Mouse (Mus musculus): Measurements from ENCODE around the gene Mbd4.

Gene Mbd4

DNA sequence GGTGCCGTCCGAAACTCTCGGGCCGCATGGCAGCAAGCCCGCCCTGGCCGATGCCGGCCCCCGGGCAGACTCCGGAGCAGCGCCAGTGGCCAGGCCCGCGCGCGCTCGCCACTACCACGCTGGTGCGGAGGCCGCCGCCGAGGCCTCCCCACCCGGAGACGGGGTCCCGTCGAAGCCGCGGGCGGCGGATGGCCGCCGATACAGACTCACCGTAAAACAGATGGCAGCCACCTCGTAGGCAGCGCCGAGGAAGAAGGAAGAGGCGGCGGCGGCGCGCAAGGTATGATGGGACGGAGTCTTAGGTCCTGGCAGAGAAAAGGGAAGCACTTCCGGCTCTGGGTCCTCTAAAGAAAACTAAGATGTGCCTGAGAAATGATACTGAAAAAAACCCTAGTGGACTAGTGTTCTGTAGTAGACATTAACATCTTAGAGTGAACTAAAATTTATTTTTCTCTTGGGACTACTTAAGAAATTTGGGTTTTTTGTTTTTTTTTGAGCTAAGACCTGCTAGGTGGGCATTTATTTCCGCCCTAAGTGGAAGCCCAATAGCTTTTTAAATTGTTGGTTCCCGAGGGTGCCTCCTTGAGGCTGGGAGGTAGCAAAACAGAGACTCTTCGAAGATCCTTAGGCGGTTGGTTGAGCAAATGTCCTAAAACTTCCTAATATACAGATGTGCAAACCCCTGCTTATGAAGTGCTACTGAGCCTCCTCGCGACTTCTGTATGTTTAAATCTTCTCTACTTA is 44.5 kb downstream of the Mbd4 start, which contains the start of gene Rpl32:
TSS of gene Rpl32 (minus strand) at position 260 of the 744 bp plus-strand sequence.
- DNase-seq (ENCODE audit: low spot score in 2 of 2) = peak; percentile 74 to 82

DNA sequence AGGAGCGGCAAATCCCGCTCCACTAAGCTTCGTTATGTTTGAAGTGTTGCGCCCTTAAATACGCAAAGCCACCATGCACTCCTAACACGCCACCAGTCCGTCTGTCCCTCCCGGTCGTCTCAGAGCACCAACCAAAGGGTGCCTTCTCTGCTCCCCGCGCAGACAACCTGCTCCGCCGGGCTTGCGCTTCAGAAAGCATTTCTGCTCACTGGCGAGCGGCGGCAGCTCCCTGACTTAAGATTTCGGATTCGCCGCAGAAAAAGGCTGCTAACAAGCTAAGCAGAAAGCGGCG is 45.0 kb downstream of the Mbd4 start:
- no peak for DNase-seq (ENCODE audit: low spot score in 2 of 2)

DNA sequence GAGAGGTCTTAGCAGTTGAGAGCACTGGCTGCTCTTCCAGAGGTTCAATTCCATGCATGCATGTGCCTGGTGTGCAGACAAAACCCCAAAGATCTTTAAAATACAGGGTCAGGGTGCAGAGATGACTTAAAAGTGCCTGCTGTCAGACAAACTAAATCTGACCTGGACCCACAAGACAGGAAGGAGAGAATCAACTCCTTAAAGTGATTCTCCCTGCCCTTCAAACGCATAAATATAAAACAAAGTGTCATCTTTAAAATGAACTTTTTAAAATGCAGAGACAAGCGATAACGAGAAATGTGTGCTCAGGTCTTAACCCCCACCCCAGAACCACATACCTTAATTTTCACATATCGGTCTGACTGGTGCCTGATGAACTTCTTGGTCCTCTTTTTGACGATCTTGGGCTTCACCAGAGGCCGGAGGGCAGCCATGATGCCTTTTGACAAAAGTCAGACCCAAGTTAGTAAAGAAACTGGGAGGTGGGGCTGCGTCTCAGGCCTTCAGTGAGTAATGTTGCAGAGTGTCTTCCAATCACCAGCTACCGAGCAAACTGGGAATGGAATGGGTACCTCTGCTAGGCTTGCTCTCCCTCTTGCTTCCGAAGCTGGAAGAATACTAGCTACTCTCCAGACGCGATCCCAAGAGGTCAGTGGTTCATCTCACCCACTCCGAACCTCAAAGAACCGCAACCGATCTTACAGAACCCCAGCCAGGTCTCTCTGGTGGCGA is 45.5 kb downstream of the Mbd4 start:
- no peak for DNase-seq (ENCODE audit: low spot score in 2 of 2)

DNA sequence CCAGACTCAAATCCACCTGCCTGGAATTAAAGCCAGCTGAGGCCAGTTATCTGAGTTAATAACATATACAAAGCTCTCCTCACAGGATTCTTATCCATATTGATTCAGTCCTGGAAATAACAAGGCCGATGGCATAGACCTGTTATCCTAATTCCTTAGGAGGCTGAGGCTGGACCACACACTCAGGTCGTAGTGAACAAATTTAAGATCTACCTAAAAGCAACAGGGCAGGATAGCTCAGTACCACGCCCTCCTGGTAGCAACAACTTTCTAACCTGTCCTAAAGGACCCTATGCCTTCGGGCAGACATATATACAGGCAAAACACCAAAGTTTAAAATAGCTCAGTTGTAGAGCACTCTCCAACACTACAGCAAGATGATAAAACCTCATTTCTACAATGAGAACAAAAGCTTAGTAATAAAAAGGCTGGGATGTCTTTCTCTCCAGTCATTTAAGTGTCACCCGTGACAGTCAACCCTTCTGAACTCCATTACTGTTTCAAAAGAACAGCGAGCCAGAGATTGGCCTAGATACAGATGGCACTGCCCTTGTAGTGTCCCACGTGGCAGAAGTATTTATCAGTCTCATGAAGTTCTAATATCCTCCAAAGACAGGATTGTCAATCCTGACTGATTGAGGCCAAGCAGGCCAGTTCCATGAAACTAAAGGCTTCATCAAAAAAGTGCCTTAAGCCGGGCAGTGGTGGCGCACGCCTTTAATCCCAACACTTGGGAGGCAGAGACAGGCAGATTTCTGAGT is 48.6 kb downstream of the Mbd4 start:
- no peak for DNase-seq (ENCODE audit: low spot score in 2 of 2)

DNA sequence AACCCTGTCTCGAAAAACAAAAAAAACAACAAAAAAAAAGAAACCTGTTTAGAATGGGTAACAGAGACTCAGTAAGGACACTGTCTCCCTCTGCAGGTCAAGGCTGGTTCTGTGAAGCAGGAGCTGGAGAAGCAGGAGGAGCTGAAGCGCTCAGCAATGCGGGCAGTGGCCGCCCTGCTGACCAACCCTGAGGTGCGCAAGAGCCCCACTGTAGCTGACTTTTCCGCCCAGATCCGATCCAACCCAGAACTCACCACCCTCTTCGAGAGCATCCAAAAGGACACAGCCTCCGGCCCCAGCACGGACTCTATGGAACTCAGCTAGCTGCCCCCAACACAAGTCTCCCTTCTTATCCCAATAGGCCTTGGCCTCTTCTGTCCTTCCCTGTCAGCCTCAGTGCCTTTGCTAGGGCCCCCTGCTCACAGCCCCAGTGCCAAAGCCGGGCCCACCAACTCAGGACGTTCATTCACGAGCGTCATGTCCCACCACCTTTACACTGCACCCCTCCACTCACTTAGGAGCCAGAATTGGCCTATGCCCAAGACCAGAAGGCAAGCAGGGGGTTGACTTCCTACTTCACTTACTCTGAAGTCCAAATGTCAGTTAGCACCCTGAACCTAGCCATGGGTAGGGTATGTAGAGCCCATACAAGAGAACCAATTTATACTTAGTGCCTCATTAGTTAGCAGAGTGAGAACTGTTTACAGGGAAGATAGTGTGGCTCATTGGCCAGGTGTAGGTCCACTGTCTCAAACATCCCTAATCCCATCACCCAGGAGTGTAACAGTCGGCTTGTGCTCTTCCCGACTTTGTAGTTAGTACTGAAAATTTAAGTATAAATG is 49.4 kb downstream of the Mbd4 start:
- DNase-seq (ENCODE audit: low spot score in 2 of 2) = peak; percentile 65 to 69

DNA sequence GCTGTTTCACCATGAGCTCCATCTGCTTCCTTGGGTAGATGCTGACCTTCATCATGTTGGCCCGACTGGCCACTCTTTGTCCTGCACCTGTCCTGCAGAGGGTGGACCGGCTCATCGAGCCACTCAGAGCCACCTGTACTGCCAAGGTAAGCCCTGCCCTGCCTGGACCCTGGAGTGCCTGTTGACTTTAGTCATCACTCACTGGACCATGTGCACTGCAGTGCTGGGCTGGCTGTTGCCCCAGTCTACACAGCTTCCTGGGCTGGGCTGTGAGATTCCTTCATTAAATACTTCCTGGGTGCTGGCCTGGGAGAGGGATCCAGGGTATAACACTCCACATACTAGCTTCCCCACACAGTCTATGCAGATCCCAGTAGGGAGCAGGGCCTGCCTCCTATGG is 51.4 kb downstream of the Mbd4 start:
- DNase-seq (ENCODE audit: low spot score in 2 of 2) = no peak

DNA sequence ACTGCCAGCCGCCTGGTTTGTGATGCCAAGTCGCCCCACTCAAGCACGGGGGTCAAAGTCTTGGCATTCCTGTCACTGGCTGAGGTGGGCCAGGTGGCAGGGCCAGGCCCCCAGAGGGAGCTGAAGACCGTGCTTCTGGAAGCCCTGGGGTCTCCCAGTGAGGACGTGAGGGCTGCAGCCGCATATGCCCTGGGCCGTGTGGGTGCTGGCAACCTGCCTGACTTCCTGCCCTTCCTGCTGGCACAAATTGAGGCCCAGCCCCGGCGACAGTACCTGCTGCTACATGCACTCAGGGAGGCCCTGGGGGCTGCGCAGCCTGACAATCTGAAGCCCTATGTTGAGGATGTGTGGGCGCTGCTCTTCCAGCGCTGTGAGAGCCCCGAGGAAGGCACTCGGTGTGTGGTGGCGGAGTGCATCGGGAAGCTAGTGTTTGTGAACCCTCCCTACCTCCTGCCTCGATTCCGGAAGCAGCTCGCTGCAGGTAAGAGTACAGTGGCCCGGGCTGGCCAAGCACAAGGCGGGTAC is 60.4 kb downstream of the Mbd4 start:
- DNase-seq (ENCODE audit: low spot score in 2 of 2) = no peak

DNA sequence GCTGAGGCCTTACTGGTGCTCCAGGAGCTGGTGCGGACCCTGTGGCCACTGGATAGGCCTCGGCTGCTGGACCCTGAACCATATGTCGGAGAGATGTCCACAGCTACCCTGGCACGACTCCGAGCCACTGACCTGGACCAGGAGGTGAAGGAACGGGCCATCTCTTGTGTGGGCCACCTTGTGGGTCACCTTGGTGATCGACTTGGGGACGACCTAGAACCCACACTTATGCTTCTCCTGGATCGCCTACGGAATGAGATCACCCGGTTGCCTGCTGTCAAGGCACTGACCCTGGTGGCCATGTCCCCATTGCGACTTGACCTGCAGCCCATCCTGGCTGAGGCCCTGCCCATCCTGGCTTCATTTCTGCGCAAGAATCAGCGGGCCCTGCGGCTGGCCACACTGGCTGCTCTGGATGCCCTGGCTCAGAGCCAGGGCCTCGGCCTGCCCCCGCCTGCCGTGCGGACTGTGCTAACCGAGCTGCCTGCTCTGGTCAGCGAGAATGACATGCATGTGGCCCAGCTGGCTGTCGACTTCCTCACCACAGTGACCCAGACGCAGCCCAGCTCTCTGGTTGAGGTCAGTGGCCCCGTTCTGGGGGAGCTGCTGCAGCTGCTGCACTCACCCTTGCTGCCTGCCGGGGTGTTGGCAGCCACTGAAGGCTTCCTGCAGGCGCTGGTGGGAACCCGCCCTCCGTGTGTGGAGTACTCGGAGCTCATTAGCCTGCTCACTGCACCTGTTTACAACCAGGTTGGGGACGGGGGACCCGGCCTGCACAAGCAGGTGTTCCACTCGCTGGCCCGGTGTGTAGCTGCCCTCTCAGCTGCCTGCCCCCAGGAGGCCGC is 61.1 kb downstream of the Mbd4 start:
- DNase-seq (ENCODE audit: low spot score in 2 of 2) = no peak

DNA sequence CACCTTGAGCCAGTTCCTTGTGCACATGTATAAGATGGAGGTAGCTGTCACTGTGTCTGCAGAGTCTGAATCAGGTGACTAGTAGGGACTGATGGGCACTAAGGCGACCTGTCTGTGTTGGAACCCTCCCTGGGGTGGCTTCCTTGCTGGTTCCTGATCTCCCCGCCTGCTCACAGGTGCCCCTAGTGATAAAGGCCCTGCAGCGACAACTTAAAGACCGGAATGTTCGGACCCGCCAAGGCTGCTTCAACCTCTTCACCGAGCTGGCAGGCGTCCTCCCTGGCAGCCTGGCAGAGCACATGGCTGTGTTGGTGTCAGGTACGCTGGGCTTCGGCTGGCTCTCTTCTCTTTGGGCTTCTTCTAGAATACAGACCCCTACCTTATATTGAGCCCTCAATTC is 62.2 kb downstream of the Mbd4 start:
- DNase-seq (ENCODE audit: low spot score in 2 of 2) = no peak

Data from frontal cortex, postnatal 14 days (tissue).